Mouse (Mus musculus): ENCODE results near the gene Eci1. TPM values are rescaled to one million over a fixed set of nuclear protein-coding genes. Genes with fewer than 3 reads are reported as not detected.
A peak's percentile ranks its signal among the peaks of the same experiment; 100 is the strongest.

Eci1 gene
- total RNA-seq, 2 experiments from 2014 or later = 228 to 310 TPM

DNA sequence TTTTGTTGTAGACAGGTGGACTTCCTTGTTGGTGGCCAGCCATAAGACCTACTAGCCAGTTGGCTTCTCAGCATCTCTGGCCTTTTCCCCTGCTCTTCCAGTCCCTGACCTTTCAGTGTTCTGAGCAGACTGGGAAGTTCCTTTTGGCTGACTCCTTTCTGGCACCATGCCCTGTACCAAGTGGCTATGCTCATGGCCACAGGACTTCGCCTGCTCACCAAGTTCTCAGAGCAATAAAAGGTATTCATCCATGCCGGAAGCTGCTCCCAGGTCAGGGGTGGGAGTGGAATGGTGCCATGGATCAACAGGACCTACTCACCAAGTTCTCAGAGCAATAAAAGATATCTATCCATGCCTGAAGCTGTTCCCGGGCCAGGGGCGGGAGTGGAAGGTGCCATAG lies 46.1 kb downstream of the Eci1 start:
- peak; percentile 85 to 90 for DNase-seq

DNA sequence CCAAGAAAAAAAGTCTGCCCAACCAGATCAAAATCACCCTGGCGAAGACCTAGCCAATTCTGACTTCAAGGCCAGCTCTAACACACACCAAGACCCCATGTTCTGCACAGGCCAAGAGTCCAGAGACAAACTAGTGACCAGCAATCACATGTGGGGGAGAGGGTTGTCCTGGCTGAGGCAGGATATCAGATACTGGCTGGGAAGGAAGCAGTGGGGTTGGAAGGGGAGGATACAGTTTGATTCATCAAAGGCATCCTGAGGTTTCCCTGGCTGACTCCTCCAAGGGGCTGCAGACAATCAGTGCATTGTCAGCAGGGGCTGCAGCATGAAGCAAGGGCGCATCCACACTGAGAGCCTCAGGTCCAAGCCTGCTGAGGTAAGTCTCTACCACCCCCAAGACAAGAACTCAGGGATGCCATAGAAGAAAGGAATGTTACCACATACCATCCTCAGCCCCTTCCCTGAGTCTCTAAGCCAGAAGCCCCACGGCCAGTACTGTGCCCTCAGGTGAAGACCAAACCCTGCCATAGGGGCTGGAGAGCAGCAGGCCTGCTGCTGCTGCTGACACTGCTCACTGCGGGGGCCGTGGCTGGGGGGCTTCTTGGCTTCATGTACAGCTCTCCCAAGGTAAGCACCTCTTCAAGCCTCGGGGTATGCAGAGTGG lies 47.3 kb downstream of the Eci1 start, which contains the start of gene Bricd5:
TSS of gene Bricd5 (plus strand) at position 273 of the 664 bp plus-strand sequence.
- no peak for DNase-seq

DNA sequence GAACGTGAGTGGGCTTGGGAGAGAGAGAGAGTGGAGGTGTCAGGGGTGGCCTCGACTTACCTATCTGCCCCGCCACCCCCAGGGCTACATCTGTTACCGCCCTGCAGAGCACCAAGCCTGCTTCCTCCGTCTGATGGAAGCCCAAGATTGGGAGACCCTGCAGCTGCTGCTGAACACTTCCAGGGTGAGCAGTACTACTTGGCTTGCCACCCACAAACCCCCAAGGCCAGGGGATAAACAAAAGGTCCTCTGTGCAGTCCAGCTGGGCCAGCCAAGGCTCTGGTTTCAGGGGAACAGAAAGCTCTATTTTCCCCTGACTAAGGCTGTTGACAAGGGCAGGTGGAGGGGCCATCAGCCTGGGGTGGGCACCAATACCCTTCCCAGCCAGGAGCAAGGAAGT lies 48.1 kb downstream of the Eci1 start:
- no peak for DNase-seq

DNA sequence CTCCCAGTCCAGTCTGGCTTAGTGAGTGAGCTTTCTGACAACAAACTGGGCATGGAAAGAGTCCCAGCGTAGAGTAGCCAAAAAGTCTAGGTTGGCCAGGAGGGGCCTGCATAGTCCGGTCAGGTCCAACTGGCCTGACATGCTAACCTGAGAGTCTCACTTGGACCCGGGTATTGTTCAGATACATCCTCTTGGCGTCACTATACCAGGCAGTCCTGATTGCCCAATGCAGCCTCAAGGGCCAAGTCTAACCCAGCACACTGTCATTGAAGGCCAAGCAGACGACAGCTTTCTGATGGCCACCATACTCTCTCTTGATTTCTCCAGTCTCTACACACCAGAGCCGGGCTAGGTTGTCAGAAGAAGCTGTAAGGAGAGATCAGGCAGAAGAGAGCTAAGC lies 49.1 kb downstream of the Eci1 start:
- no peak for DNase-seq

DNA sequence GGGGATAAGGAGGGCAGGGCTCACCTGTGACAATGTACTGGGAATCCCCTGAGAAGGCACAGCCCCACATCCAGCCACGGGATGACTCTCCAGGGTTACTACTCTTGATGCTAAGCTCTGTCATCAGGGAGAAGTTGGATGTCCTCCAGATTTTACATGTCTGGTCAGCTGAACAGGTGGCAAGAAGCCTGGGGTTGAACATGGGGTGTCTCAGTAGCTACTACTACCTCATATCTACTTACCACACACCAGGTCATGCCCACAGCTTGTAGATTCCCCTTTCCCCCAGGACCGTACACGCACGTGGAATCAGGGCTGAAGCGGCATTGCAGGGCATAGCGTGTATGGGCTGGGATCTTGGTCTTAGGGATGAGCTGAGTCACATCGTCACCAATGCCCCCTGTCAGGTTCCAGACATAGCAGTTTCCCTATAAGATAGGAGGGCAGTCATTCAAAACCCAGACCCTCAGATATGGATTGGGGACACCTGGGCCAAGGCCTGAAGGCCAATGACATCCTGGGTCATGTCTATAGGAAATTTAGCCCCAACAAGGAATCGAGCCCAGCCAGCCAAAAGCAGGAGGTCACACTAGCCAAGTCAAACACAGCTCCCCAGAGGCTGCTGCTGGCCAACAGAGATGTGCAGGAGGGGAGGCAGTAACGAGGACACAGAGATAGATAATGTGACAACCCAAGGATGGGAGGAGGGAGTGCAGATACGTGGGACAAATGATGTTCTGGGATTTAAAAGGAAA lies 49.8 kb downstream of the Eci1 start:
- DNase-seq = no peak

DNA sequence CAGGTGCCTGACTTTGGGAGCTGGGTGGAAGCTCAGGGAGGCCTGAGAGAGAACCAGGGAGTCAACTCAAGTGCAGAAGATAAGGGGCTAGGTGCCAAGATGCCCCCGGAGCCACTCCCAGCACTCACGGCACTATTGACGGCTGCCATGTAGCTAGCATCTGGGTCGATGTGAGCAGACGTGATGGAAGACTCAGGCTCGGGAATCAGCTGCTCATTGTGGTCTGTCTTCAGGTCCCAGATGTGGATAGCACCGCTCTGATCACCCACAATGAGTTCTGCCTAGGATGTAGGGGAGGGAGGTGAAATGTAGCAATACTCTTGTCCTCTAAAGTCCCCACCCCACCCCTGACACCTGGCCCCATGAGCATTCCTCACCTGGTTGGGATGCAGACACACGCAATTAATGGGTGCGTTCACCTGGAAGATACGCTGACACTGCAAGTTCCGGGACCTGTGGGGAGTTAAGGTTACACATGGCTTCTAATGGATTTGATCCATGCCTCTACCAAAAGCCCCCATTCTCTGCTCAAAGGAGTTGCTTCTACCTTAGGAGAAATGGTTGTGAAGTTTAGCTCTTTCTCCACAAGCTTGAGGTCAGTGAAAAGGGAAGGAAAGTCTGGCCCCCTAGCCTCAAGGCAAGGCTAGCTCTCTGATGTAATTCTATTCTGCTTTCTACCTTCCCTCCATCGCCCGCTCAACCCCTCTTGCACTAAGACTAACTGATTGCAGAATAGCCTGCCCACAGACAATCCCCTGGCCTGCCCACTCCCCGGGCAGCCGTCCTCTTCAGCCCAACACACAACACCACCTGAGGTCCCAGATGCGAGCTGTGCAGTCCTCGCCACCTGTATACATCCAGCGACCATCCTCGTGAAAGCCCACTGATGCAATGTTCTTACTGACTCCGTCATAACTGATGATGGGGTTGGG lies 50.9 kb downstream of the Eci1 start:
- no peak for DNase-seq

DNA sequence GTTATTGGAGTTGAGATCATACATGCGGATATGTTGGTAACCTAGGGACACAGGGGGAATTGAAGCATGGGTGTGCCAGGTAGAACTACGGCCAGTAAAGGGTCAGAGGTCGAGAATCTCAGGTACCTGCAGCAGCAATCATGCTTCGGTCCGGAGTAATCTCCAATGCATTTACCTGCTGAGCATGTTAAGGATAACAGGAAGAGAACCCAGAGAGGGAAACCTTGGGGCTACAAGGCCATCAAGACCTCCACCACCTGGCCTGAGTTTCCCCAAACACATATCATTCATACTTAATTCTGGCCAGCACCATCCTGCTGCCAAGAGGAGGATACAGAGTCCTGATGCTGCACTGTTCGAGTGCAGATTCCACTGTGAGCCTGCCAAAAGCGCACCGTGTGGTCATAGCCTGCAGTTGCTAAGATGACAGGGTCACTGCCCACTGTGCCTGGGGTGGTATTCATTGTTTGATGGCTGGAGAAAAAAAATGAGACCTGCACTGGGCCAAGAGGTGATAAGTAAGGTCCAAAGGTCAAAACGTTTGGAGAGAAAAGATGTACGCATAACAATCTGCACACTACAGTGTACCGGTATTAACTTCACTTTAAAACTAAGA lies 51.7 kb downstream of the Eci1 start:
- DNase-seq = no peak

DNA sequence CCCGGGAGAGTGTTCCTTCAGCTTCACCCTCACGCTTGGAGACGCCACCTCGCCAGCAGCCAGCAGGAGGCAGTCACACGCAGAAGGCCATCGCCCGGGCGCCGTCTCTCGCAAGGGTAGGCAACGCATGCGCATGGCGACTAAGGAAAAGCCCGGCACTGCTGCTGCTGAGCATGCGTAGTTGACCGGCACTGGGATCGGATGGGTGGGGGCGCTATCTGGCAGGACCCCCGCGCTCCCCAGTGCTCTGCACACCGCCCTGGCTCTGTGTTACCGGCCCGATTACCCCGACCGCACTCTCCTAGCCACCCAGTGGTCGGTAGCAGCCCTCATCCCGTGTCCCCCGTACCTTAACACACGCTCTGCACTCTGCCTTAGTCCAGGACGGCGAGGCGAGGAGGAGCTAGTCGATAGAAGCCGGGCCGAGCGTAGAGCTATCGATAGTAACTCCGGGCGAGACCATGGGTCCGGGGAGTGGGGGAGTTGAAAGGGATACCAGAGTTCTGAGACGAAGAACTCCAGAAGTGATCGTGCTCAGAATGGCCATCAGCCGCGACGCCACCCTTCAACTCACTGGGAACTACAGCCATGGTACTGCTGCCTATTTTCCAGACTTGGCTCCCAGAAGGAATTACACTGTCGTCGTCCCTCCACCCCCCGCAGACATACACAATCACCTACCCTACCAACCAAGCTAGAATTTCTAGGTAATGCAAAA lies 52.4 kb downstream of the Eci1 start, which contains the start of gene Mlst8:
TSS of gene Mlst8 (minus strand) at position 416 of the 718 bp plus-strand sequence.
- peak; percentile 98 for DNase-seq

DNA sequence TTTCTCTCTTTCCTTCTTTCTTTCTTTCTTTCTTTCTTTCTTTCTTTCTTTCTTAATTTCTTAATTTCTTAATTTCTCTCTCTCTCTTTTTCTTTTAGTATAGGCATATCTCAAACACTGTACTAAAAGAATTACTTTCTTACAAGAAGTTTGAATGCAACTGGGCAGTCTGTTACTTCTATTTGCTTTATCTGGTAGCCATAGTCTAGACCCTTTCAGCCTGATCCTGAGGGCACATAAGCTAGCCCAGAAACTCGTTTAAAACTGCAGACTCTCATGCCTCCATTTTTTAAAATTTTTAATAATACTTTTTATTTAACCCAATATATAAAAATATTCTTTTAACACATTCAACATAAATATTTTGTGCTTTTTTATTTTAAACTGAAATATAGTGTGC lies 53.0 kb downstream of the Eci1 start:
- no peak for DNase-seq

DNA sequence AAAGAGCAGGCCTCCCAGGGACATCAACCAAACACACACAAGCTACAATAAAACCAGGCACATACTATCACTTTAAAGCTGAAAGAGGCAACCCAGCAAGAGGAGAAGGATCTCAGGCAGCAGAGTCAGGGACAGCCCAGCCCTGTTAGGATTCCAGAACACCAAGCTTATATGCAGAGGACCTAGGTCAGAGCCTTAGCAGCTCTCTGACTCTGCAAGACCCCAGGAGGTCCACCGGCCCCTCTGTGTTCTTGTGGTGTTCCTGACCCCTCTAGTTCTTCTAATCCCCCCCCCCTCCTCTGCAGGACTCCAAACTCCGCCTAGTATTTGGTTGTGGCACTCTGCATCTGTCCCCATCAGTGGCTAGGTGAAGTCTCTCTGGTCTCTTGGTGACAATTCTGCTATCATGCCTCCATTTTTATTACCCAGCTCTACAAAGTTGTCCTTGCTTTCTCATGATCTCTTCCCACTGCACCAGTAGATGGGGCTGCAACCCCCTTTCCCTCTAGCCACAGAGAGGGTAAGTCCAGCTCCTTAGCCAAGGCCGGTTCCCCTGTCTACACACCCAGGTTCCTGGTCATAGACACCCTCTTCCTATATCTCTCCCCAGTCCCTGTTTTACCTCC lies 53.9 kb downstream of the Eci1 start:
- DNase-seq = peak in 1 of 2 experiments; percentile 50

DNA sequence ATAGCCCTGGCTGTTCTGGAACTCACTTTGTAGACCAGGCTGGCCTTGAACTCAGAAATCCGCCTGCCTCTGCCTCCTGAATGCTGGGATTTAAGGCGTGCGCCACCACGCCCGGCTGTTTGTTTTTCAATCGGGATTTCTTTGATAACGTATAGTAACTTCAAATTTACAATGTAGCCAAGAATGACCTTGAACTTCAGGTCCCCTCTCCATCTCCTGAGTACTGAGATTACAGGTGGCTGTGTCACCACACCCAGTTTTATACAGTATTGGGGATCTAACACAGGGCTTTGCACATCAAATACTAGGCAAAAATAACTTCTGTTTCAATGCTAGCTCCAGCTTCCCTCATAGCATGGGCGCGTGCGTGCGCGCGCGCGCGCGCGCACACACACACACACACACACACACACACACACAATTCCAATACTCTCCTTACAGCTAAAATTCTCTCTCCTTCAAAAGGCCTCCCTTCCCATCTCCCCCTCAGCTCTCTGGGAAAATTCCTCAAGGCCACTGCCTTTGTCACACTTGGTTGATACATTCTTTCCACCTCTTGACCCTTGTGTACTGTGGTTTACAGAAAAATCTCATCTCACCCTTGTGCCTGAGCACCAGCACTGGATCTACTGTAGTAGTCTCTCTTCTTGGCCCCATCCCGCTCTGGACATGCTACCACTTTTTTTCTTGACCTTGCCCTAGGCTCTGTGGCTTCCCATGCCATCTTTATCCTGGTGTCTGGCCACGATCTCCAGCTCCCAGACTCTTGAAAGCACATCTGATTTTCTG lies 54.8 kb downstream of the Eci1 start:
- DNase-seq = no peak

DNA sequence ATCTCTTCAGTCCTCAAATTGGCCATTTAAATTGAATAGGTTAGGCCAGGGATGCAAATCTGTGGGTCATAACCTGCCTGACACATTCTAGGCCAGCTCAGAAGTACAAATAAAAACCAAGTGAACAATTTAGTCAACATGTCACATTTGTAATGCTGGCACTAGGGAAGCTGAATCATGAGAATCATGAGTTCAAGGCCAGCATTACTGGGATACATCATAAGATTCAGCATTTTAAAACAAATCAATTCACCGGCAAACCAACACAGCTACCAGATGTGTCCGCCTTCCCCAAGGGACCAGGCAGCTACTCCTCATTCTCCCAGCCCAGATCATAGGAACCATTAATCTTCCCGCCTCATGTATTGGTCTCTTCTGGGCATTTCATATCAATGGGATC lies 57.1 kb downstream of the Eci1 start:
- no peak for DNase-seq

DNA sequence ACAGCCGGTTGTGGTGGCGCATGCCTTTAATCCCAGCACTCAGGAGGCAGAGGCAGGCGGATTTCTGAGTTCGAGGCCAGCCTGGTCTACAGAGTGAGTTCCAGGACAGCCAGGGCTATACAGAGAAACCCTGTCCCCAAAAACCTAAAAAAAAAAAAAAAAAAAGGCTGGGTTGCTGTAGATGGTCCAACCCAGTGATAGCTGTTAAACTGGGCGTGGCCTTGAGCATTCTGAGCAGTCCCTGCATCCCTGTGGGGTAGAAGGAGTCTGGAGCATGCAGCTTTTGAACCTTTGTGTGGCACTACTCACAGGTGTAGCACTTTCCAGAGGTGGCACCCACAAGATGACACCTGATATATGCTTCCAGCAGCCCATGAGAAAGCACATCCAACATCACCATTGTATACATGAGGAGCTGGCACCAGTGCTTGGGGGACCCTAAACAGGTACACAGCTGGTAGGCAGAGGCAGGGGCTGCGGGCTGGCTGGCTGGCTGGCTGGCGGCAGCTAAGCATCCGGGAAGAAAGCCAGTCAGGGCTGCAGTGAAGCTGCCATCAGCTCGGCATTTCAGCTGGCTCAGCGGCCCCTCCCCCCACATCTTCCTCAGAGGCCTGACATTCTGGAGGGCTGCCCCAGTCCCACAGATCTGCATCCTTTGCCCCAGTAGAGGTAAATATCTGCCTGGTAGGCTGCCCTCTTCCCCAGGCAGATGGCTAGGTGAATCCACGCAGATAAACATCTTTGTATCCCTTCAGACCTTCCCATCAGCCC lies 58.8 kb downstream of the Eci1 start:
- no peak for DNase-seq

DNA sequence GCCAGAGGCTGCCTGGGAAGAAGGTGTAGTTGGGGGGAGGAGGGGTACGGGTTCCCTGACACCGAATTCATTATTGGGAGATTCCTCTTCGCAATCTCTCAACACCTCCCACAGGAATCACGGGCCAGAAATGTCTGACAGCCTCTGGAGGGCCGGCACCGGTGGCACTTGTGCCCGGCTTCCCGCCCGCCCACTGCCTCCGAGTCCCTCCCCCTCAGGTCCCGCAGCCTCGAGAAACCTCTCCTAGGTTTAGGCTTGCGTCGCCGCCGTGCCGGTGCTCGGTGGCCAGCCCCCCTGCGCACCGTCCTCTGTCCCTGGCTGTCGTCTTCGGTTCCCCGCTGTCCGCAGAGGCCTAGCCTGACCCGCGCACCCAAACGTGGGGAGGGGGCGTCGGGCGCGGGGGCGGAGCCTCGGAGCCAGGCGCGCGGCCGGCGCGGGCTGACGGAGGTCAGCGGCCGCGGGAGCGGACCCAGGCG lies 61.8 kb downstream of the Eci1 start, which contains the start of gene Caskin1:
TSS of gene Caskin1 (plus strand) at position 416 of the 476 bp plus-strand sequence.
- peak; percentile 55 to 73 for DNase-seq

DNA sequence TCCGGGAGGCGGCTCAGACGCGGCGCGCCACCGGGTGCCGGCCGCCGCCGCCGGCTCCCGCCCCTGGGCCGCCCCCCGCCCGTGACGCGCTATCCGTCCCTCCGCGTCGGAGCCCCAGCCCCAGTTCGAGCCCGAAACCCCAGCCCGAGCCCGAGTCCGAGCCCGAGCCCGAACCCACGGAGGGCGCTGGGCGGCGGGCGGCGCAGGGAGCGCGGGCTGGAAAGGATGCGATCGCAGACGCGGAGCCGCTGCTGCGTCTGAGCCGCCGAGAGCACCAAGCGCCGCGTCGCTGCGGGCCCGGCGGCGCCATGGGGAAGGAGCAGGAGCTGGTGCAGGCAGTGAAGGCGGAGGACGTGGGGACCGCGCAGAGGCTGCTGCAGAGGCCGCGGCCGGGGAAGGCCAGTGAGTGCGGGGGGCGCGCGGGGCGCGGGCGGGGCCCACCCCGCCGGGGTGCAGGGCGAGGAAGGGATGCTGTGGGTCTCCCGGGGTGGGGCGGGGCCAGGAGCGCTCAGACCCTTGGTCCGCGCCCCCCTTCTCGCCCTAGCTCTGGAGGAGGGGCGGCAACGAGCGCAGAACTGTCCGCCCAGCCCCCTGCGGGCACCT lies 62.3 kb downstream of the Eci1 start:
- DNase-seq = peak; percentile 46 to 62
